In the genomic region with DNA sequence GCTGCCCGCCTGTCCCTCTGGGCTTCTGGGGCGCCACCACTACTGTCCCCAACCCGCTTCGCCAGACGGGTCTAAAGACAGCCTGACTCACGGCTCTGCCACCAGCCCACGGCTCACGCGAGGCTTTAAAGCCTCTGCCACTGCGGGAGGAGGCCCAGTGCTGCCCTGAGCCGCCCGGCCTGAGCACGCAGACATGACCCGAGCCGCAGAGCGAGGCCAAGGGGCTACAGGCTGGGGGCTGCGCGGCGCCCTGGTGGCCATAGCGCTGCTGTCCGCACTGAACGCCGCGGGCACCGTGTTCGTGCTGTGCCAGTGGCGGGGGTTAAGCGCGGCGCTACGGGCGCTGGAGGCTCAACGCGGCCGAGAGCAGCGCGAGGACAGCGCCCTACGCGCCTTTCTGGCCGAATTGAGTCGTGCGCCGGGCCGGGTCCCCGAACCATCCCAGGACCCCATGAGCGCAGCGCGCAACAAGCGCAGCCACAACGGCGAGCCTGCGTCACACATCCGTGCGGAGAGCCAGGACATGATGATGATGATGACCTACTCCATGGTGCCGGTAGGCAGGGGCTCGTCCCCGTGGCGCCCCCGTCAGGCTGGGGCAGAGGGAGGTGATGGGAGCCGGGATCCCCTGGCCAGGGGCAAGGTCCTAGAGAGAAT, we compare ENCODE assay signal across 9 mouse cellular contexts. TPM values are rescaled to one million over a fixed set of nuclear protein-coding genes. Genes with fewer than 3 reads are reported as not detected.
DNase-seq lines count a peak whose midpoint lies in the region; ATAC-seq and TF ChIP-seq lines count a peak whose summit lies in the region.
"Had no signal": no experiment of that assay in that cellular context is flagged by ENCODE, and none has a peak within 500 bp of the region (broad histone marks: within the 10 kb centered on the region; RNA-seq: fewer than 3 reads in every experiment).

Gene Gldn (plus strand): TSS at position 156 of the 657 bp plus-strand sequence.

- H3K9me3 ChIP-seq in lung, embryonic 15.5 days, result no peaks in the 10 kb centered on the region
- no peaks in the 10 kb centered on the region for H3K9me3 ChIP-seq in heart, embryonic 15.5 days (replicated peaks)
- H3K9me3 ChIP-seq in liver, embryonic 14.5 days (ENCODE audit: control insufficient read depth, low read length), result no peaks in the 10 kb centered on the region

- no peaks in the 10 kb centered on the region for H3K36me3 ChIP-seq in lung, embryonic 15.5 days
- no peaks in the 10 kb centered on the region for H3K36me3 ChIP-seq in heart, embryonic 15.5 days
- no peaks in the 10 kb centered on the region for H3K36me3 ChIP-seq in liver, embryonic 14.5 days (replicated peaks; ENCODE audit: control insufficient read depth, insufficient read depth, low read depth)

- no peaks in the 10 kb centered on the region for H3K4me1 ChIP-seq in lung, embryonic 15.5 days
- no peaks in the 10 kb centered on the region for H3K4me1 ChIP-seq in brown adipose tissue, adult 24 weeks (ENCODE audit: control insufficient read depth, insufficient read depth, insufficient read length, low read length)
- peaks cover 6% of the 10 kb centered on the region for H3K4me1 ChIP-seq in heart, embryonic 15.5 days (replicated peaks)
- H3K4me1 ChIP-seq in liver, embryonic 14.5 days (replicated peaks; ENCODE audit: control insufficient read depth in 2 of 2, insufficient read depth in 2 of 2, low read length in 1 of 2), result no peaks in the 10 kb centered on the region

- ATAC-seq in lung, embryonic 15.5 days (ENCODE audit: borderline replicate concordance, extremely low read depth, low FRiP score, low TSS enrichment), result no peak
- ATAC-seq in heart, embryonic 15.5 days (replicated peaks; ENCODE audit: insufficient number of reproducible peaks, insufficient read depth, low FRiP score, low read depth), result no peak; the same call in 1 of the 2 replicates
- ATAC-seq in liver, embryonic 14.5 days (ENCODE audit: insufficient read depth), result no peak
- ATAC-seq in megakaryocyte progenitor cell, adult 5-6 weeks (replicated peaks; ENCODE audit: poor library complexity), result no peak

- no peak within 1 kb of the TSS for H3K9ac ChIP-seq in lung, embryonic 15.5 days
- H3K9ac ChIP-seq in heart, embryonic 15.5 days, result no peak within 1 kb of the TSS
- no peak within 1 kb of the TSS for H3K9ac ChIP-seq in liver, embryonic 14.5 days (replicated peaks)

- peak within 1 kb of the TSS; percentile 26 for H3K4me3 ChIP-seq in lung, embryonic 15.5 days
- H3K4me3 ChIP-seq in brown adipose tissue, adult 24 weeks (ENCODE audit: insufficient read depth, low read depth, low read length), result peak within 1 kb of the TSS; percentile 57
- H3K4me3 ChIP-seq in heart, embryonic 15.5 days, result peak within 1 kb of the TSS; percentile 33
- H3K4me3 ChIP-seq in liver, embryonic 14.5 days (ENCODE audit: insufficient read depth in 1 of 2, low read depth in 2 of 2, low read length in 2 of 2), result no peak within 1 kb of the TSS

- 2% methylated on average over 61 of the region's 61 CpGs for WGBS in lung, embryonic 15.5 days
- WGBS in heart, embryonic 15.5 days, result 2% methylated on average over 61 of the region's 61 CpGs
- 3% methylated on average over 61 of the region's 61 CpGs for WGBS in liver, embryonic 14.5 days (ENCODE audit: insufficient replicate concordance)

- H3K27ac ChIP-seq in lung, embryonic 15.5 days, result no peak within 1 kb of the TSS
- peak within 1 kb of the TSS; percentile 83 for H3K27ac ChIP-seq in brown adipose tissue, adult 24 weeks (replicated peaks; ENCODE audit: low read depth, low read length)
- H3K27ac ChIP-seq in heart, embryonic 15.5 days, result no peak within 1 kb of the TSS
- no peak within 1 kb of the TSS for H3K27ac ChIP-seq in liver, embryonic 14.5 days
- H3K27ac ChIP-seq: macrophage had no signal

- no peak for TF ChIP-seq EP300 in liver, embryonic 14.5 days (IDR thresholded peaks at IDR 0.05; ENCODE audit: low read depth)

- H3K27me3 ChIP-seq in lung, embryonic 15.5 days, result peaks cover 18% of the 10 kb centered on the region
- peaks cover 47% of the 10 kb centered on the region for H3K27me3 ChIP-seq in heart, embryonic 15.5 days
- peaks cover 9% of the 10 kb centered on the region; the same call in 1 of the 2 replicates for H3K27me3 ChIP-seq in liver, embryonic 14.5 days (ENCODE audit: control insufficient read depth, insufficient read depth, low read length)

- H3K4me2 ChIP-seq in lung, embryonic 15.5 days, result peak within 1 kb of the TSS; percentile 69
- H3K4me2 ChIP-seq in heart, embryonic 15.5 days, result peak within 1 kb of the TSS; percentile 59
- peak within 1 kb of the TSS; percentile 22; the same call in 1 of the 2 replicates for H3K4me2 ChIP-seq in liver, embryonic 14.5 days (ENCODE audit: low read depth)

- TF ChIP-seq CTCF in liver, embryonic 14.5 days (IDR thresholded peaks at IDR 0.05; ENCODE audit: low read depth), result no peak

- no peak for DNase-seq in lung, postnatal 14 days
- DNase-seq in liver, embryonic 14.5 days (ENCODE audit: low read depth in 3 of 3, low spot score in 3 of 3), result no peak
- peak; percentile 25 for DNase-seq in right cerebral cortex, postnatal 4 days
- no peak for DNase-seq in layer of hippocampus, adult 11-12 months (ENCODE audit: low spot score)

RNA-seq across cellular contexts. Expression of gene Gldn, which starts in this region (rescaled TPM):
- not detected in 2 replicates for polyA plus RNA-seq in lung, embryonic 15.5 days (2015; fragmentation: Nextera tagmentation; extraction: Ambion mirVana)
- 20.5 and 31.4 TPM in 2 replicates for polyA plus RNA-seq in brown adipose tissue, adult 24 weeks (2012; ENCODE audit: insufficient read depth, insufficient read length, missing spikeins)
- polyA plus RNA-seq in heart, embryonic 15.5 days (2015; fragmentation: Nextera tagmentation; extraction: Ambion mirVana), result not detected in 2 replicates
- polyA plus RNA-seq in liver, embryonic 14.5 days (2012; rRNA removed), result not detected in 2 replicates
- not detected in 2 replicates for polyA plus RNA-seq in liver, embryonic 14.5 days (2014; fragmentation: Nextera tagmentation; extraction: Ambion mirVana)
- total RNA-seq in megakaryocyte progenitor cell, adult 5-6 weeks (2015), result not detected in 2 replicates
- not detected in 2 replicates for total RNA-seq in megakaryocyte progenitor cell, adult 5-6 weeks (2017)
- polyA plus RNA-seq: macrophage had no signal

Comparison
In these comparisons a context has a peak if more than half of its experiments do, and no peak if none do; other contexts are left out.
1. RNA of gene Gldn (polyA plus RNA-seq): 20.5 to 31.4 TPM in brown adipose tissue, adult 24 weeks; not detected in lung, embryonic 15.5 days, not detected in heart, embryonic 15.5 days and not detected in liver, embryonic 14.5 days; every median in the first group is over 10 times any median in the second.
2. H3K4me3 ChIP-seq: peak in lung, embryonic 15.5 days (single experiment), brown adipose tissue, adult 24 weeks (single experiment) and heart, embryonic 15.5 days (single experiment); none in liver, embryonic 14.5 days (0 of 2).
3. Peak in every context shown above with its lines, with median percentiles within 50 percentile points of each other: H3K4me2 ChIP-seq.